Mouse (Mus musculus) CD4-positive naive resting alpha-beta T cell, adult 57 days (primary cell): Measurements from ENCODE around the gene Kcnq2. TPM values are rescaled to one million over a fixed set of nuclear protein-coding genes. Genes with fewer than 3 reads are reported as not detected.

Source experiments
- total RNA-seq: library from RNA; stranded (reverse); gene quantifications from one replicate; pipeline ENCODE4 v1.2.4, GENCODE M21; 2023

The Kcnq2 gene
- total RNA-seq = not detected

DNA sequence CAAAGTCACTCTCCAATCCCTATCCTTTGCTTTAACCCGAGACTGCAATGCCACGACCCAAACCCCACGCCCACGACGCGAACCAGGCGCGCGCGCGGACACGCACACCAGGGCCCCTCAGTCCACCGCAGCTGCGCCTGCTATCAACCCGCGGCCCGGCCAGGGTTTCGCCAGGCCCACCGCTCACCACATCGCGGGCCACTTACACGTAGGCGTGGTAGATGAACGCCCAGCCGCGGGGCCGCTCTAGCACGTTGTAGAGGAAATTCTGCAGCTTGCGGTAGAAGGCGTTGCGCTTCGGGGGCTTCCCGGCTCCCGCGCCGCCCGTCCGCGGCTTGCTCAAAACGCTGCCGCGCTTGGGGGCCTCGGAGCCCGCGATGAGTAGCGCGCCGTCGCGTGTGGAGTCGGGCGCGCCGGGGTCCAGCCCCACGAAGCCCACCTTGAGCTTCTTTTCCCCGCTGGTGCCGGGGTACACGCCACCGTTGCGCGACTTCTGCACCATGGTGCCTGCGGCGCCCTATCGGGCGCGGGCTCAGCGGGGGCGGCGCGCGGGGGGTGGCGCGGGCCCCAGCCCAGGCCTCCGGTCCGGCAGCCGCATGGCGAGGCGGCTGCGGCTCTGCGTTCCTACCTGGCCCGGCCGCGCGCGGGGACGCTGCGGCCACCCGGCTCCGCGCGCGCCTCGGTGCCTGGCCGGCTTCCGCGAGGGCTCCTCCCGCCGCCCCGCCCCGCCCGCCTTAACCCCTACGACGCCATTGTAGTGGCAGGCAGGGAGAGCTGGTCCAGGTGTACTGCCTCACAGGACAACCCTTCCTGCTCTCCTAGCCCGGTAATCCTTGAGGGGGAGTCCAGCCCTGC is at the start of gene Kcnq2:
Kcnq2 (minus strand) TSS at position 710 of the 855 bp plus-strand sequence.

DNA sequence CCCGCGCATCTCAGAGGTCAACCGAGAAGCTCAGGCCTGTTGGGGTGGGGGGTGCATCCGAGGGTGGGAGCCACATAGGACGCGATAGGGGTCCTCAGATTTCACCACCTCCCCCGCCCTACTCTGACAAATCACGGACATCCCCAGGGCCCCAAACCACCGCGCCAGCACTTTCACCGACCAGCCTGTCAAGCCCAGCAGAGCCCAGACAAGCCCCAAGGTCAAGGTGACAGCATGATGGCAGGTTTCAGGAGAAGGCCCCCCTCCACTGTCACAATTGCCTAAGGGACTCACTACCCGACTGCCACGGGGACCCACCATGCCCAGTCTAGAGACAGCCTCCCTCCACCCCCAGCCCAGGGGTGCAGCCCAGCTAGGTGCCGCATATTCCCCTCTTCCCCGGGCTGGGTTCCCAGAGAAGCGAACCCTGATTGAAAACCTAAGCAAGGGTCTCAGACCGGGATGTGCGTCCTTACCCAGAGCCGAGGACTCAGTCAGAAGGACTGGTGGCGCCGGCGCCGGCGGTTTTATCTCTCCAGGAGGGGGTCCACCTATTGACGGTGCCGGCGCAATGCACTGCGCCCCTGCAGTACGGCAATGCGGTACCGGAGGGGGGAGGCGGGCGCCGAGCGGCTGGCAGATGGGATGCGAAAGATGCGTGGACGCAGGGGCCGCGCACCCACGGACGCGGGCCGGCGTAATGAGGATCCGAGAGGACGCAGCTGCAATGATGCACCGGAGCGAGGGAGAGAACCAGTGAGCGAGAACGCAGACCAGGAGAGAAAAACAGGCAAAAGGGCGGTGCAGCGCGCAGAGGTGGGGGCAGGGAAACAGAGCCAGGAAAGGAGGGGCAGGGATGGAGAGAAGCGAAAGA is 21.4 kb upstream of the Kcnq2 start, which contains the start of gene Eef1a2:
Eef1a2 (minus strand) TSS at position 767 of the 874 bp plus-strand sequence.

DNA sequence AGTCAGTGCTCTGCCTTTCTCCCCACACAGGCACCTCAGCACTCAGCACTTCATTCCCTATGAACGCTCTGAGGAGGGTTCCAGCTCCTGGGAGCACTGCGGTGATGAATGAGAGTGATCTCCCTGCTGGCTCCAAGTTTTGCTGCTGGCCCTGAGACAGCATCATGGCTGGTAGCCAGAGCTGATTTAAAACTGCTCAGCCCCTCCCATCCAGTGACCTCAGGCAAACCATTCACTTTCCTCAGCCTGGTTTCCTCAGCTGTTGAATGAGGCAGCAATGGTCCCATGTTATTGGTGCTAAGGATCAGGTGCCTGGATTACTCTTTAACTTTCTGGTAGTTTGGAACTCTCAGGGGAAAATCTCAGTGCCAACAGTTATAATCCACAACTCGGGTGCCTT is 91.7 kb downstream of the Kcnq2 start, which contains the start of gene Chrna4:
Chrna4 (minus strand) TSS at position 110 of the 400 bp plus-strand sequence.

Other genes with a start within 250 kb of the Kcnq2 start
- 87.9 TPM for gene Ythdf1, start 214.4 kb downstream of the Kcnq2 start, total RNA-seq
- not detected for gene Birc7, start 206.3 kb downstream of the Kcnq2 start, total RNA-seq
- 2.7 TPM for gene Nkain4, start 180.6 kb downstream of the Kcnq2 start, total RNA-seq
- gene Arfgap1, start 168.1 kb downstream of the Kcnq2 start, total RNA-seq = 82.4 TPM
- 3.0 TPM for gene Col20a1, start 148.8 kb downstream of the Kcnq2 start, total RNA-seq
- not detected for gene Chrna4, start 91.8 kb downstream of the Kcnq2 start, total RNA-seq
- not detected for gene Eef1a2, start 21.7 kb upstream of the Kcnq2 start, total RNA-seq
- gene Ppdpf, start 51.9 kb upstream of the Kcnq2 start, total RNA-seq = 118 TPM
- not detected for gene Ptk6, start 67.5 kb upstream of the Kcnq2 start, total RNA-seq
- gene Srms, start 77.9 kb upstream of the Kcnq2 start, total RNA-seq = 0.59 TPM
- gene Fndc11, start 84.7 kb upstream of the Kcnq2 start, total RNA-seq = 0.86 TPM
- gene Helz2, start 106.7 kb upstream of the Kcnq2 start, total RNA-seq = 147 TPM
- gene Gmeb2, start 152.7 kb upstream of the Kcnq2 start, total RNA-seq = 40.5 TPM
- not detected for gene Stmn3, start 179.2 kb upstream of the Kcnq2 start, total RNA-seq
- 107 TPM for gene Rtel1, start 184.4 kb upstream of the Kcnq2 start, total RNA-seq
- gene Zgpat, start 229.6 kb upstream of the Kcnq2 start, total RNA-seq = 123 TPM
- 87.5 TPM for gene Arfrp1, start 230.1 kb upstream of the Kcnq2 start, total RNA-seq
- 249 TPM for gene Lime1, start 244.8 kb upstream of the Kcnq2 start, total RNA-seq